Mouse (Mus musculus) ovary, postnatal 36 days (tissue): ENCODE measurements around the gene Dab1.

Experiments used
- DNase-seq: peaks from one replicate; pipeline ENCODE4 v3.0.0; 2022; ENCODE audit warnings: low spot score, mixed read lengths

The Dab1 gene

GRCm38 (mm10) chr4:104596936-104597335 lies 977.8 kb downstream of the Dab1 start:
- no peak for DNase-seq

GRCm38 (mm10) chr4:104597490-104598465 lies 978.6 kb downstream of the Dab1 start:
- no peak for DNase-seq

- no peak for DNase-seq
Observed at GRCm38 (mm10) chr4:104602804-104603203, 983.6 kb downstream of the Dab1 start.

- DNase-seq, result no peak
Observed at GRCm38 (mm10) chr4:104604298-104604697, 985.1 kb downstream of the Dab1 start.

- DNase-seq, result no peak
Observed at GRCm38 (mm10) chr4:104606881-104607280, 987.7 kb downstream of the Dab1 start.

GRCm38 (mm10) chr4:104607636-104608035 lies 988.5 kb downstream of the Dab1 start:
- no peak for DNase-seq

- DNase-seq, result no peak
Observed at GRCm38 (mm10) chr4:104619452-104619851, 1000.3 kb downstream of the Dab1 start.

GRCm38 (mm10) chr4:104625316-104625715 lies 1006.2 kb downstream of the Dab1 start:
- DNase-seq, result no peak

DNA sequence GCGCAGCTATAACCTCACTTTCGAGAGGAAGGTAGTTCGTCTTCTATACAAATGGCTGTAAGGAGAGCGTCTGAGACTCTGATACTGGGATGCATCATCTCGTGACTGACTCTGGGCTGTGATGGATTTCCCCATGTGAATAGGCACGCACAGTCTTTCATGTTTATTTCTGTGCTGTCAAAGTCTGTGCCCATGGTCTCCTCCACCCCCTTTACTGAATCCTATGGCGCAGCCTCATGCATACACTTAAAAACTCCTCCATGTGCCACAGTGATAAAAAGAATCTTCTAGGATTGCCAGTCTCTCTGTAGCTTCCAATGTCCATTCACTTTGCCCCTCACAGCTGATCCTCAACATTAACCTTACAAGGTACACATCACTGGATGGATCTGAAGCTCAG lies 1009.5 kb downstream of the Dab1 start:
- no peak for DNase-seq

DNA sequence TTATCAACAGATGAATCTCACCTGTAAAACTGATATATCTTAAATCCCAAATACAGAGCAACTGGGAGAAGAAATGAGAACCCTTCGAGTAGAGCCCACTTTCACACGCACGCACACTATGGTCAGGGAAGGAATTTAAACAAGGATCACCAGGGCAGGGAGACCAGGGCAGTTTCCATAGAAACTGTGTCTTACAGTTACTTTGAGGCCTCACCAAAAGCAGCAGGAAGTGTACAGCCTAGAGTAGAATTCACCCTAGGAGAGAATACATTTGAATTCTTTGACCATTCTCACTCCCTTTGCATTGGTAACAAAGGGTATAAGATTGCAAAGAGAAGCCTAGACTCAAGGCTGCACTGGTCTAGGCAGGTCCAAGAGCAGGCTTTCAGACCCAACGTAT lies 1017.9 kb downstream of the Dab1 start:
- no peak for DNase-seq

- no peak for DNase-seq
Observed at GRCm38 (mm10) chr4:104640617-104641016, 1021.5 kb downstream of the Dab1 start.

DNA sequence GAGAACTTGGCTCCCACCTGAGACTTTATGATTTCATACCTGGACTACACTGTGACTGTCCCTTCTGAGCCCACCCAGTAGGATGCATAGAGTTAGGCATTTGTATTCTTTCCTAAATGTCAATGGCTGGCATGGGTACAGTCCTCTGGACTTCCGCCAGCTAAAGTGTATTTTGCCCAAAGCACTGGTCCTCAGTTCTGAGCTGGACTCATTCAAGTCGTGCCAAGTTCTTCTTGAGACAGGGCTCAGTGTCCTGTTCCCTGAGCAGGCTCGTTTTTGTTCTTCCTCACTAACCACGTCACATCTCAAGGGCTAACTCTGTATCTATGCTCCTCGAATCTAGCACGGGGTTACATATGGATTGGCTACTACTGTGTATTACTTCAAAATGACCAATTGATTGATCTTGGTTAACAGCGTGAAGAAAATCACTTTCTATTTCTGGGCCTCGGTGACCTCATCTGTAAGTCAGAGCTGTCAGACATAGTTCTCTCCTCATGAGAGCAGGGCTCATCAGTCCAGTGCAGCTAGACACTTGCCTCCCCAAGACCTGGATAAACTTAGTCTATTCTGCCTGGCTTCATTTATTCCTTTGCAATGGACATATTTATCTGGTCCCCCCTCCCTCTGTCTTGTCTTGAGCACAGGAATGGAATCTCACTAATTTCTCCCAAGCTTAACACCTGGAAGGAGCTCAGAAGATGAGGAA lies 1023.8 kb downstream of the Dab1 start:
- DNase-seq, result no peak

DNA sequence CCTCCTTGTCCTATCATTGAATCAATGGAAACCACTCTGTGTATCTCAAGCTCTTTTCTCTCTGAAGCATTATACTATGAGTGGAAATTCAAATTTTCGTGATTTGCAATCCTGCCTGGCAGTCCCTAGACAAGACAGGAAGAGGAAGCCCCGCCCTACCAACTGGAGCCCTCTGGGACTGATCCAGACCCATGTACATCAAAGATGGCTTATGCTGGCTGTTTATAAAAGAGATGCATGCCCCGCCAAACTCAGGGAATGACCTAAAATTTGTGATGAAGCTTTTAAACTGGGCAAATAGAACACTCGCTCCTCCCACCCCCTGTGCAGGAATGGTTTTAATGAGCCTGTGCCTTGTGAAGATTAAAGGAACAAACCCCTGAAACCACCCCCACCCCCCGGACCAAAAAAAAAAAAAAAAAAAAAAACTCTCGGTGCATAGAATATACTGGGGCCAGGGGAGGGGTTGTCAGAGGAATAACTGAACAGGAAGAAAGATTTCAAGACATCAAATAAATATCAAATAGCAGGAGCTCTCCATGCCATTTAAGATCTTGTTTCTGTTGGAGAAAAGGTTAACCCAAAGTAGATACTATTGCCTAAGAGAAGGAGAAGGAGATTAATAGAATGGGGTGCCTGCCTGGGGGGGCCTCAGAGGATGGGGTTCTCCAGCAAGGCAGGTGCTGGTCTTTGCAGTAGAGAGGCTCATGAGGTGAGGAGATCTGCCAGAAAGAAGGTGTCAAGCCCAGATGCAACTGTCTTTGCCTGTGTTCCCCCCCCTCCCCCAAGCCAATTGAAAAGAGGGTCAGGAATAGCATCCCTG lies 1024.6 kb downstream of the Dab1 start:
- no peak for DNase-seq

GRCm38 (mm10) chr4:104644357-104644630 lies 1025.1 kb downstream of the Dab1 start:
- no peak for DNase-seq

DNA sequence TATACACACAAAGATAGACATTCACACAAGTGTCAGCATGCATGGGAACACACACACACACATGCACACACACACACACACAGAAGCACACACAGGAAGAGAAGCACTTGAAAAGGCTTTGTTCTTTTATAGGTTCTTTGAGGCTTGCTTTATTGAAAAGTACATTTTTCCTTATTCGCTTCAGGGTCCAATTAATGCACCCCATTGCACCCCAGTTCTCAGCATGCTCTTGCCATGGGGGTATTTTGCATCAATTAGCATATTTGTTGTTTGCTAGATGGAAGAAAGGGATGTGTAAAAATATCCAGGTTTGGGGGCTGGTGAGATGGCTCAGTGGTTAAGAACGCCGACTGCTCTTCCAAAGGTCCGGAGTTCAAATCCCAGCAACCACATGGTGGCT lies 1025.7 kb downstream of the Dab1 start:
- no peak for DNase-seq

DNA sequence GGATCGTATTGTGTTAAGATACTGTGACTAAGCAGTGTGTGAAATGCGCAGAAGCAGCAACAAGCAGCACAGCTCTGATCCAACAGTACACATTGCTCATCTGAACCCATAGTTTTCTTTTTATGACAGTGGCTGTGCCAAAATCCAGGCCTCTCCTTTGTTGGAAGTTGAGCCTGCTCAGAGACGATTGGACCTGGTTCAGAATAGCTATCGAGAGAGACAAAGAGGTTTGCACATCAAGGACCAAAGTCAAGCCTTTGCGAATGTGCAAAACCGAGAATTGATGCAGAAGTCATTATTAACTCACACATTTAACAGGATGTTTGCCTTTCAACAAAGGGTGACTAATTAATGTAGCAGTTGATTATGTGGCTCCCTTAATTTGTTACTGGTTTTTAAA lies 1032.6 kb downstream of the Dab1 start:
- no peak for DNase-seq

DNA sequence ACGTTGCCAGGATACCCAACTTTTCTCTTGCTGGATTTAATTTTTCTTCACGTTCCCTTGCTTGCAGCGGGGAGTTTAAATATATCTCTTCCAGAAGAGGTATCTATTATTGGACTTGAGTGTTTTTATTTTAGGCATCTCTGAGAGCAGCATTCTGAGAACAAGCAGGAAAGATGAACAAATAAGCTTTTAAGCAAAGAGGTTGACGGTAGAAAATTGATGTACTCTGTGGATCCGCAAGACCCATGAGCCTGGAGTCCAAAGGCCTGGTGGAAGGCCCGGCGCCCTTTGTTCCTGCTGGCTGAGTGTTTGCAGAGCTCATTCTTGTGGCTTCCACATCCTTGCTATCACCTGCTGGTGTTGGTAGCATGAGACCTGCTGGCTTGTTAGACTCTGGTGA lies 1037.6 kb downstream of the Dab1 start:
- DNase-seq, result no peak

DNA sequence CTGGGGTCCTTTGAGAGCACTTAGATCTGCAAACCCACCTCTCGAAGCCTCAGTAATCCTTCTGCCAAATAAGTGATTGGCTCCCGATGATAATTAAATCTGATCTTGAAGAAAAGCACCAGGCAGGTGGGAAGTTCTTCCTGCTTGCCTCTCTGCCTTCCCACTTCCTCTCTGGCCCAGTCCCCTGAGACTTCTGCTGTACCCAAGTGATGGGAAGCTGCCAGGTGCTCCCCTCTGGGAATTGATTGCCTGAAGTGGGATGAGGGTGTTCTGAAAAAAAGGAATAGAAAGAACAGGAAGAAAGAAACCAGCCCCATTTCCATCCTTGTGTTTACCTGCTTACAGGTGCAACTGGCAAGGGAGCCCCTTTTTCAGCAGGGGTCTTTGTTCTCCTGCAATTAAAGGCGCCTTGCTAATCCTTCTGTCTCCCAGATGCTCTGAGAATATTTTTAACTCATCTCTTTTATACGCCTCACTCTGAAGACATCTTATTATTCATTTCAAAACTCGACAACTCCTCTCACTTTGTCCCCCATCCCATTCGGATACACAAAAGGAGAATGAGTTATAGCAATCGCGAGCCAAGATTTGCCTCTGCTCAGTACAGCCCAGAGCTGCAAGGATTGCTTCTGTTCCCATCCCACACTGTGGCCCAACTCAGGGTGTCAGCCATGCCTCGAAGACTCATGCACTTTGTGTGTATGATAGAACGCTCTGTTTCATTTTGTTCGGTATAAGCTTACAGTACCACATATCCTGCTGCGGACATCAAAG lies 1043.9 kb downstream of the Dab1 start:
- no peak for DNase-seq

DNA sequence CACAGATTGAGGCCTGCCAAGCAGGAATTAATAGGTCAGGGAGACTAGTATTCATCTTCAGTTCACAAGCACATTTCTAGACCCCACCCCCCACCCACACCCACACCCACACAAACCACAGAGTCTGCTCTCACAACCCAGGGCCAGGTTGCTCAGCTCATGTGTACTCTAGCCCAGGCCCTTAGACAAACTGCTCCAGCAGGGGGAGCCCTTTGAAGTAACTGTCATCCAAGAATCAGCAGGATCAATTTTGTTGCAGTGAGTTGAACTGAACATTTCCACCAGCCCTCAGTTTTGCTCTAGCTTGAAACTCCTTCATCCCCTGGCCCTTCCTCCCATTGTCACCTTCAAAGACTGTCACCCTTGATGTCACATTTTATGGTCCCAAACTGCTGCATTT lies 1046.4 kb downstream of the Dab1 start:
- peak; percentile 28 for DNase-seq

DNA sequence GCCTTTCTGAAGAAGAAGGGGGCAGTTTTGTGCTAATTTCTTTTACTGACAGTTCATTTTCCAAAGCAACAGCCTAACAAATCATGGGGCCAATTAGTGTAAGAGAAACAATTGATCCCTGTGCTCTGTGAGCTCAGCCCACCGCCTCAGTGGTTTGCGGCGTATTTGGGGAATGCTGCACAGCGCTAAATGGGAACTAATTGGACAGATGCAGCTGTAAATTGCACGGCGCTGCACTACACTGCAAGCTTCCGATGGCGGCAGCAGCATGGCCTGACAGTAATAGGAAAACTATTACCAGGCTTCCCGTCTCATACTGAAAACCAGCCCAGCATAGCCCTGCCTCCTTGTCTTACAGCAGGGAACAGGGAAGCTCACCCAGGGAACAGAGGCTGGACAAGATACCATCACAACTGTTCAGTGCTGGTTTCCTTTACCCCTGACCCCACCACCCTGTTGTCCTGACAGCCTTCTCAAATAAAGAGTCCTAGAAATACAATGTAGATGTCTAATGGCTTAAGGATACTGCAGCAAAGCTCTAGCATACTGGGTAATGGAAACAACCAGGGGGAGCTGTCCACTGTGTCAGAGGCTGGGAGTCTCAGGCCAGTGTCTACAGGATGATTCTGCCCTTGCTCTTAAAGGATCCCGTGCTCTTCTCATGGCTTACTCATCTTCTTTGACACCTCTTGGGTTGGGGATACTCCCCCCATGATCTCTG lies 1047.8 kb downstream of the Dab1 start:
- no peak for DNase-seq

- DNase-seq, result no peak
Observed at GRCm38 (mm10) chr4:104668061-104668460, 1048.9 kb downstream of the Dab1 start.
